In the genomic region with DNA sequence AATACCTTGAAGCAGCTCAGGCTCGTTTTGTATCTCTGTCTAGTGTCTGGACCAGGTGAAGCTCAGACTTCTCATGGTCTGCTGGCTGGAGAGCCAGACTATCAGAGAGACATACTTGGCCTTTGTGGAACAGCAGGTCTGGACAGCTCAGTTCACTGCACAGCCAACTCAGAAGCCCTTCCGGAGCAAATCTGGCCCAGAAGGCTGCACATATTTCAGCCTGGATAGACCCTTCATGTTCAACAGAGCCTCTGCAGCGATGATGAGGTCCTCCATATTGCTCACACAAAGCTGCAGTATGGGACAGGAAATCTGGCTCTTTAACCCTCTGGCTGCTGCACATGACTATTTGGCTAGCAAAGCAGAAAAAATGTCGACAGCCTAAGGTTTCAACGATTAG, we compare ENCODE assay signal across 16 mouse cellular contexts.
"Had no signal": no experiment of that assay in that cellular context is flagged by ENCODE, and none has a peak within 500 bp of the region (broad histone marks: within the 10 kb centered on the region; RNA-seq: fewer than 3 reads in every experiment).

No protein-coding gene starts in this region.

- H3K27me3 ChIP-seq: kidney, embryonic 15.5 days; limb, embryonic 12.5 days; liver, embryonic 13.5 days; lung, embryonic 15.5 days; megakaryocyte, embryonic 14.5 days; midbrain, embryonic 12.5 days; stomach, embryonic 15.5 days had no signal

- H3K27ac ChIP-seq: kidney, embryonic 15.5 days; limb, embryonic 12.5 days; liver, embryonic 13.5 days; lung, embryonic 15.5 days; macrophage; midbrain, embryonic 12.5 days; stomach, embryonic 15.5 days had no signal

- H3K4me1 ChIP-seq: kidney, embryonic 15.5 days; limb, embryonic 12.5 days; liver, embryonic 13.5 days; lung, embryonic 15.5 days; megakaryocyte, embryonic 14.5 days; midbrain, embryonic 12.5 days; stomach, embryonic 15.5 days had no signal

- H3K9ac ChIP-seq: kidney, embryonic 15.5 days; limb, embryonic 12.5 days; liver, embryonic 13.5 days; liver, postnatal 0 days; lung, embryonic 15.5 days; midbrain, embryonic 12.5 days; stomach, embryonic 15.5 days had no signal

- H3K36me3 ChIP-seq: kidney, embryonic 15.5 days; limb, embryonic 12.5 days; liver, embryonic 13.5 days; lung, embryonic 15.5 days; midbrain, embryonic 12.5 days; stomach, embryonic 15.5 days had no signal

- ATAC-seq: liver, postnatal 0 days; midbrain, embryonic 16.5 days had no signal

- DNase-seq: kidney, postnatal 25 days; liver; liver, embryonic 13.5 days; liver, postnatal 0 days; lung, postnatal 14 days; right cerebral cortex, postnatal 14 days; thymus, adult 2 months; thymus, postnatal 25 days had no signal

- H3K9me3 ChIP-seq: kidney, embryonic 15.5 days; limb, embryonic 12.5 days; liver, embryonic 13.5 days; lung, embryonic 15.5 days; megakaryocyte, embryonic 14.5 days; midbrain, embryonic 12.5 days; stomach, embryonic 15.5 days had no signal

- H3K4me3 ChIP-seq: kidney, embryonic 15.5 days; limb, embryonic 12.5 days; liver, embryonic 13.5 days; lung, embryonic 15.5 days; megakaryocyte, embryonic 14.5 days; midbrain, embryonic 12.5 days; stomach, embryonic 15.5 days had no signal

- H3K4me2 ChIP-seq: kidney, embryonic 15.5 days; limb, embryonic 12.5 days; liver, embryonic 13.5 days; lung, embryonic 15.5 days; midbrain, embryonic 12.5 days; stomach, embryonic 15.5 days had no signal
